Mouse (Mus musculus): Measurements from ENCODE around the gene Invs. TPM values are rescaled to one million over a fixed set of nuclear protein-coding genes. Genes with fewer than 3 reads are reported as not detected.
A peak's percentile ranks its signal among the peaks of the same experiment; 100 is the strongest.

Invs gene
- polyA plus RNA-seq, 1 experiment: 2.8 TPM

- Histone ChIP-seq H3K36me3 (ENCODE audit: control insufficient read depth, insufficient read depth) (peaks cover 90% of the 10 kb centered on the region), H3K79me3 (ENCODE audit: low read depth) (peaks cover 4% of the 10 kb centered on the region), H3K4me3 (ENCODE audit: insufficient read depth, poor library complexity, severe bottlenecking) (no peak overlapping the region), H3ac (ENCODE audit: control insufficient read depth, insufficient read length, low read depth) (no peak overlapping the region), H3K79me2 (ENCODE audit: control insufficient read depth, insufficient read depth) (peaks cover 22% of the 10 kb centered on the region), H3K27me3 (ENCODE audit: control insufficient read depth, insufficient read depth, insufficient read length) (no peaks in the 10 kb centered on the region)
- TF ChIP-seq FOSL1 (IDR thresholded peaks at IDR 0.05; ENCODE audit: insufficient read depth, low read length, poor library complexity, severe bottlenecking) (no peak), MYOD1 (IDR thresholded peaks at IDR 0.05; ENCODE audit: control insufficient read depth, insufficient read length, low read depth) (no peak), USF1 (IDR thresholded peaks at IDR 0.05; ENCODE audit: low read depth) (no peak), CEBPB (IDR thresholded peaks at IDR 0.05; ENCODE audit: low read depth) (no peak), MAX (IDR thresholded peaks at IDR 0.05) (no peak), MYOG (IDR thresholded peaks at IDR 0.05; ENCODE audit: control insufficient read depth, extremely low read depth, insufficient read length) (no peak), CTCF (IDR thresholded peaks at IDR 0.05; ENCODE audit: control insufficient read depth, insufficient read depth, insufficient read length) (no peak)
These were observed 181.5 kb downstream of the Invs start for GRCm38 (mm10) chr4:48461060-48461459.

- Histone ChIP-seq H3K79me3 (ENCODE audit: low read depth) (peaks cover 47% of the 10 kb centered on the region), H3K27me3 (ENCODE audit: control insufficient read depth, insufficient read depth, insufficient read length) (no peaks in the 10 kb centered on the region), H3K4me3 (ENCODE audit: insufficient read depth, poor library complexity, severe bottlenecking) (no peak overlapping the region), H3ac (ENCODE audit: control insufficient read depth, insufficient read length, low read depth) (no peak overlapping the region), H3K79me2 (ENCODE audit: control insufficient read depth, insufficient read depth) (peaks cover 60% of the 10 kb centered on the region), H3K36me3 (ENCODE audit: control insufficient read depth, insufficient read depth) (peaks cover 43% of the 10 kb centered on the region)
- TF ChIP-seq MYOD1 (IDR thresholded peaks at IDR 0.05; ENCODE audit: control insufficient read depth, insufficient read length, low read depth) (no peak), FOSL1 (IDR thresholded peaks at IDR 0.05; ENCODE audit: insufficient read depth, low read length, poor library complexity, severe bottlenecking) (no peak), USF1 (IDR thresholded peaks at IDR 0.05; ENCODE audit: low read depth) (no peak), CTCF (IDR thresholded peaks at IDR 0.05; ENCODE audit: control insufficient read depth, insufficient read depth, insufficient read length) (no peak), CEBPB (IDR thresholded peaks at IDR 0.05; ENCODE audit: low read depth) (no peak), MYOG (IDR thresholded peaks at IDR 0.05; ENCODE audit: control insufficient read depth, extremely low read depth, insufficient read length) (no peak), MAX (IDR thresholded peaks at IDR 0.05) (no peak)
These were observed 191.4 kb downstream of the Invs start for GRCm38 (mm10) chr4:48470977-48471376.

- H3ac ChIP-seq (ENCODE audit: control insufficient read depth, insufficient read length, low read depth): peak overlapping the region; percentile 97
- H3K27me3 ChIP-seq (ENCODE audit: control insufficient read depth, insufficient read depth, insufficient read length): no peaks in the 10 kb centered on the region
- peaks cover 32% of the 10 kb centered on the region for H3K36me3 ChIP-seq (ENCODE audit: control insufficient read depth, insufficient read depth)
- peaks cover 41% of the 10 kb centered on the region for H3K79me3 ChIP-seq (ENCODE audit: low read depth)
- TF ChIP-seq USF1 (IDR thresholded peaks at IDR 0.05; ENCODE audit: low read depth) (no peak), CEBPB (IDR thresholded peaks at IDR 0.05; ENCODE audit: low read depth) (no peak), MAX (IDR thresholded peaks at IDR 0.05) (no peak), CTCF (IDR thresholded peaks at IDR 0.05; ENCODE audit: control insufficient read depth, insufficient read depth, insufficient read length) (no peak), MYOG (IDR thresholded peaks at IDR 0.05; ENCODE audit: control insufficient read depth, extremely low read depth, insufficient read length) (no peak), FOSL1 (IDR thresholded peaks at IDR 0.05; ENCODE audit: insufficient read depth, low read length, poor library complexity, severe bottlenecking) (no peak), MYOD1 (IDR thresholded peaks at IDR 0.05; ENCODE audit: control insufficient read depth, insufficient read length, low read depth) (no peak)
- peak overlapping the region; percentile 91 for H3K4me3 ChIP-seq (ENCODE audit: insufficient read depth, poor library complexity, severe bottlenecking)
- peaks cover 60% of the 10 kb centered on the region for H3K79me2 ChIP-seq (ENCODE audit: control insufficient read depth, insufficient read depth)
These were observed 192.7 kb downstream of the Invs start for GRCm38 (mm10) chr4:48472052-48472791.

GRCm38 (mm10) chr4:48472792-48473650, 193.5 kb downstream of the Invs start, which contains the start of gene Tex10:
Gene Tex10 (minus strand): TSS chr4:48473459.
- peaks cover 41% of the 10 kb centered on the region for H3K79me3 ChIP-seq (ENCODE audit: low read depth)
- no peaks in the 10 kb centered on the region for H3K27me3 ChIP-seq (ENCODE audit: control insufficient read depth, insufficient read depth, insufficient read length)
- peak within 1 kb of the TSS; percentile 97 for H3ac ChIP-seq (ENCODE audit: control insufficient read depth, insufficient read length, low read depth)
- peaks cover 53% of the 10 kb centered on the region for H3K79me2 ChIP-seq (ENCODE audit: control insufficient read depth, insufficient read depth)
- TF ChIP-seq MYOG (IDR thresholded peaks at IDR 0.05; ENCODE audit: control insufficient read depth, extremely low read depth, insufficient read length) (no peak), USF1 (IDR thresholded peaks at IDR 0.05; ENCODE audit: low read depth) (peak; percentile 96), CTCF (IDR thresholded peaks at IDR 0.05; ENCODE audit: control insufficient read depth, insufficient read depth, insufficient read length) (no peak), MAX (IDR thresholded peaks at IDR 0.05) (peak; percentile 82), CEBPB (IDR thresholded peaks at IDR 0.05; ENCODE audit: low read depth) (no peak)
- peak within 1 kb of the TSS; percentile 91 for H3K4me3 ChIP-seq (ENCODE audit: insufficient read depth, poor library complexity, severe bottlenecking)
- peaks cover 24% of the 10 kb centered on the region for H3K36me3 ChIP-seq (ENCODE audit: control insufficient read depth, insufficient read depth)

GRCm38 (mm10) chr4:48473651-48474011, 194.1 kb downstream of the Invs start:
- no peak for TF ChIP-seq FOSL1 (IDR thresholded peaks at IDR 0.05; ENCODE audit: insufficient read depth, low read length, poor library complexity, severe bottlenecking)
- TF ChIP-seq MAX (IDR thresholded peaks at IDR 0.05): no peak
- TF ChIP-seq MYOG (IDR thresholded peaks at IDR 0.05; ENCODE audit: control insufficient read depth, extremely low read depth, insufficient read length): no peak
- no peak for TF ChIP-seq MYOD1 (IDR thresholded peaks at IDR 0.05; ENCODE audit: control insufficient read depth, insufficient read length, low read depth)
- TF ChIP-seq CEBPB (IDR thresholded peaks at IDR 0.05; ENCODE audit: low read depth): no peak
- TF ChIP-seq CTCF (IDR thresholded peaks at IDR 0.05; ENCODE audit: control insufficient read depth, insufficient read depth, insufficient read length): no peak
- no peak for TF ChIP-seq USF1 (IDR thresholded peaks at IDR 0.05; ENCODE audit: low read depth)
- Histone ChIP-seq H3ac (ENCODE audit: control insufficient read depth, insufficient read length, low read depth) (no peak overlapping the region), H3K79me2 (ENCODE audit: control insufficient read depth, insufficient read depth) (peaks cover 47% of the 10 kb centered on the region), H3K4me3 (ENCODE audit: insufficient read depth, poor library complexity, severe bottlenecking) (peak overlapping the region; percentile 91), H3K36me3 (ENCODE audit: control insufficient read depth, insufficient read depth) (peaks cover 18% of the 10 kb centered on the region), H3K27me3 (ENCODE audit: control insufficient read depth, insufficient read depth, insufficient read length) (no peaks in the 10 kb centered on the region), H3K79me3 (ENCODE audit: low read depth) (peaks cover 38% of the 10 kb centered on the region)

Measured in C2C12 (cell line).